Mouse (Mus musculus): ENCODE measurements around the gene Pdgfa. TPM values are rescaled to one million over a fixed set of nuclear protein-coding genes. Genes with fewer than 3 reads are reported as not detected.

Gene Pdgfa
- polyA plus RNA-seq, 1 experiment from 2014 or later: 8.3 TPM

DNA sequence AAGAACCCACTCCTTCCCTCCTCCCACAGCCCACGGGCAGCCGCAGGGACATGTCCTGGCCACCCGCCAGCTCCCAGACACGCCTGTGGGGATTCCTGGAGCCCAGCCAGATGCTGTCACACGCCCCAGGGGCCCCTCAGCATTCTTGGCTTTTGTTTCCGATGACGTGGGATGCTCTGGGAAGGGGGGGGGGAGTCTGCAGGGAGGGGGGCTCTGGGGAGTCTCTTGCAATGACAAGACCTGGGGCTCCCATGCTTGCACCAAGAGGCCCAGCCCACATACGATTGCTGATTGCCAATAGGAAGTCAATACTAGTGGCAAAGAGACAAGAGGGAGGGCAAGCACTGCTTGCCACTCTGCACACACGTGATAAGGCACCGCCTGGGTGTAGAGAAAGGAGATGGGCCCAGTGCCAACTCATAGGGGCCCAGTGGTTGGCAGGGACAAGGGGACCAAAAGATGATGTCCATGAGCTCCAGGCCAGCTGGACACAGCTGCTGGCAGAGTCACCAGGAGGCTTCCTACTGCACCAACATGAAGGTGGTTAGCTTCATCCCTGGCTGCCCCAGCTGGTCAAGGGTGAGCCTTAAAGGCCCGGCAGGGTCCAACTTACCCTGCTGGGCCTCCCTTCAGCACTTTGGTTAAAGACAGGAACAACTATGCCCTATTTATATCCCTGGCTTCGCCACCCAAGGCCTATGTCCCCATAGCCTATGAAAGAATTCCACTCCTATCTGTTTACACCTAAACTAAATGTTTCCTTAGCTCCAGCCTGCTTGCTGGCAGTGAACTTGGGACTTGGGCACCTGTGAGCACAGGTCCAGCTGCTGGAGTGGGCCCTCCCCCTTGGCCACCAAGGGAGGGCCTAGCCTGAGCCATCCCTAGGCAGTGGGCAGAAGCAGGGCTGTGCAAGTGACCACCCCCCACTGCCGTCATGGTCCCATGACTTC is 48.9 kb downstream of the Pdgfa start:
- Histone ChIP-seq H3K4me1 (replicated peaks) (peaks cover 21% of the 10 kb centered on the region), H3K4me2 (replicated peaks) (no peak overlapping the region), H3K4me3 (replicated peaks) (no peak overlapping the region), H3K9me3 (no peaks in the 10 kb centered on the region), H3K9ac (replicated peaks) (no peak overlapping the region), H3K27ac (no peak overlapping the region; the same call in 1 of the 2 replicates), H3K36me3 (no peaks in the 10 kb centered on the region), H3K27me3 (peaks cover 2% of the 10 kb centered on the region; the same call in 1 of the 2 replicates)
- 34% methylated on average over 13 of the region's 13 CpGs for WGBS
- ATAC-seq: peak; percentile 78

DNA sequence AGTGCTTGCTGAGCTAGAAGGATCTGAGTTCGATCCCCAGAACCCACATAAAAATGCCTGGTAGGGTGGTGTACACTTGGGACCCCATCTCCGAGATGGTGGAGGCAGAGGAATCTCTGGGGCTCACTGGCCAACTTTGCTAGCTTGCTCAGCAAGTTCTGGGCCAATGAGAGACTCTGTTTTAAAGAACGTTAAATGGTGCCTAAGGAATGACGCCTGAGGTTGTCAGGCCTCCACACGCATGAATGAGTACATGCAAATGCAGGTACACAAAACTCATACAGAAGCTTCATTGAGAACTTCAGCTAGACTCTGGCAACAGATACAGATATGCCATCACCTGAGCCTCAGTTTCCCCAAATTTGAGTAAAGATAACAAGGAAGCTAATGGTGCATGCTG is 49.7 kb downstream of the Pdgfa start:
- no peak overlapping the region for H3K9ac ChIP-seq (replicated peaks)
- no peak overlapping the region for H3K27ac ChIP-seq
- WGBS: 69% methylated on average over 5 of the region's 5 CpGs
- no peak for ATAC-seq
- H3K4me3 ChIP-seq (replicated peaks): no peak overlapping the region
- H3K4me2 ChIP-seq (replicated peaks): no peak overlapping the region
- no peaks in the 10 kb centered on the region for H3K36me3 ChIP-seq
- H3K27me3 ChIP-seq: peaks cover 2% of the 10 kb centered on the region; the same call in 1 of the 2 replicates
- peaks cover 21% of the 10 kb centered on the region for H3K4me1 ChIP-seq (replicated peaks)
- H3K9me3 ChIP-seq: no peaks in the 10 kb centered on the region

DNA sequence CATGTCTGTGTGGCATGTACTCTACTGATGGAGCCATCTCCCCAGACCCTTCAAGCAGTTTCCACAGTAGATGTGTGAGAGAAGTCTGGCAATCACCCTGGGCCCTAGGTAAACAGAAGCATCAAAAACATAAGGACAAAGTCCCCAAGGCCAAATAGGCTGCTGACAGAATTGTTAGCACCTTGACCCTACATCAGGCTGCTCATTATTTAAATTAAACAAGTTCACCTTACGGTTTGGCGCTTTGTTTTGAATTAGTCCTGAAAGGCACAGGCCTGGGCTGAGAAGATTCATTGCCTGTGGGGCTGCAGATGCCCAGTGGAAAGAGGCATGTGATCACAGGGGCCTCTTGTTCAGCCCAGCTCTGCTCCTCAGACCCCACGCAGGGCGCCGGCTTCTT is 50.2 kb downstream of the Pdgfa start:
- H3K4me3 ChIP-seq (replicated peaks): no peak overlapping the region
- peaks cover 2% of the 10 kb centered on the region; the same call in 1 of the 2 replicates for H3K27me3 ChIP-seq
- no peaks in the 10 kb centered on the region for H3K36me3 ChIP-seq
- 85% methylated on average over 5 of the region's 5 CpGs for WGBS
- H3K9ac ChIP-seq (replicated peaks): no peak overlapping the region
- no peaks in the 10 kb centered on the region for H3K9me3 ChIP-seq
- ATAC-seq: no peak
- H3K4me2 ChIP-seq (replicated peaks): no peak overlapping the region
- H3K27ac ChIP-seq: no peak overlapping the region
- peaks cover 21% of the 10 kb centered on the region for H3K4me1 ChIP-seq (replicated peaks)

DNA sequence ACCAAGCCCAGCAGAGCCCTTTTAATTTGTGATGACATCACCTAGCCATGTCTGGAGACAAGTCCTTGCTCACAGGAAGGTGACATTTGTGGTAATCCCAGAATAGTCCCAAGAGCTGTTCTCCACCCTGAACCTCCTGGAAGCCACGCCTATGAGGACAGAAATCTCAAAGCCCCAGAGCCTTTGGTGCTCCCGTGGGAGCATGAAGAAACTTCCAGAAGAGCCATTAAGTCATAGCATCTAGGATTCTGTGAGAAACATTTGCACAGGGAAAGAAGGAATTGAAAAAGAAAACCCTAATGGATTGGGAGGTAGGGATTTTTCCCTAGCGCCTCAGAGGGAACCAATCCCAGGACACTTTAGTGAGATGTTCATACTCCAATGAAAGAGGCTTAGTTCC is 52.2 kb downstream of the Pdgfa start:
- WGBS: 87% methylated on average over 3 of the region's 3 CpGs
- Histone ChIP-seq H3K27ac (no peak overlapping the region), H3K4me2 (replicated peaks) (no peak overlapping the region), H3K27me3 (no peaks in the 10 kb centered on the region), H3K9ac (replicated peaks) (no peak overlapping the region), H3K4me1 (replicated peaks) (peaks cover 21% of the 10 kb centered on the region), H3K9me3 (no peaks in the 10 kb centered on the region), H3K36me3 (no peaks in the 10 kb centered on the region), H3K4me3 (replicated peaks) (no peak overlapping the region)
- ATAC-seq: no peak

DNA sequence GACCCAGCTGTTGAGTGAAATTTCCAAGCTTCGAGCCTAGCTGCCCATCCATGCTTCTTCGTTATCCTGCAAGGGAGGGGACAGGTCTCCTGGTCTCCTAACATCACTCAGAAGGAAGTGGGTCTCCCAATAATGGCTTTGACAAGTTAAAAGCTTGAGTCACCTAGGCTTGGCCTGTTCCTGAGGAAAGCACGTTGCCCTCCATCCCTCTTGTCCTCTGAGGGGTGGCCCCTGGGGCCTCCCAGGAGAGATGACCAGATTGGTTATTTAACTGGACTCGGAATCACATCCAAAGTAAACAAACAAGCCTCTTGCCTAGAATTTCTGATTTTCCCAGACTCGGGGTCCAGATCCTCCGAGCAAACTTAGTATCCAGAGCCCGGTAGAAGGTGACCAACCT is 52.6 kb downstream of the Pdgfa start:
- WGBS: 86% methylated on average over 7 of the region's 7 CpGs
- no peak for ATAC-seq
- Histone ChIP-seq H3K4me3 (replicated peaks) (no peak overlapping the region), H3K9me3 (no peaks in the 10 kb centered on the region), H3K27me3 (no peaks in the 10 kb centered on the region), H3K27ac (no peak overlapping the region), H3K4me1 (replicated peaks) (peaks cover 21% of the 10 kb centered on the region), H3K9ac (replicated peaks) (no peak overlapping the region), H3K36me3 (no peaks in the 10 kb centered on the region), H3K4me2 (replicated peaks) (no peak overlapping the region)

DNA sequence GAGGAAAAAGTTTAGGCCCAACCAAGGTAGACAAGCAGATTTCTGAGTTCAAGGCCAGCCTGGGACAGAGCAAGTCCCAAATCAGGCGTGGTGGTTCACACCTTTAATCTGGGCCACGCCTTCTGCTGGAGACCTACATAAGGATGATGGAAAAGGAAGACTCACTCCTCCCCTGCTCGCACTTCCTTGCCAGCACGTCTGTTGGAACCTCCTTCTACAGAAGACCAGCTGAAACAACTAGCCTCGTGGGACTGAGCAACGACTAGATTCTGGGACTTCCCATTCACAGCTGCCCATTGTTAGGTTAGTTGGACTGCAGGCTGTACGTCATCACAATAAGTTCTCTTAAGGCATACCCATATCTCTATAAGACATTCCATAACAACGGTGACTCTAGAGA is 55.3 kb downstream of the Pdgfa start:
- H3K27me3 ChIP-seq: no peaks in the 10 kb centered on the region
- no peak overlapping the region for H3K9ac ChIP-seq (replicated peaks)
- ATAC-seq: no peak
- H3K4me1 ChIP-seq (replicated peaks): no peaks in the 10 kb centered on the region
- H3K9me3 ChIP-seq: no peaks in the 10 kb centered on the region
- no peaks in the 10 kb centered on the region for H3K36me3 ChIP-seq
- H3K27ac ChIP-seq: no peak overlapping the region
- 84% methylated on average over 8 of the region's 8 CpGs for WGBS
- H3K4me3 ChIP-seq (replicated peaks): no peak overlapping the region
- H3K4me2 ChIP-seq (replicated peaks): no peak overlapping the region

DNA sequence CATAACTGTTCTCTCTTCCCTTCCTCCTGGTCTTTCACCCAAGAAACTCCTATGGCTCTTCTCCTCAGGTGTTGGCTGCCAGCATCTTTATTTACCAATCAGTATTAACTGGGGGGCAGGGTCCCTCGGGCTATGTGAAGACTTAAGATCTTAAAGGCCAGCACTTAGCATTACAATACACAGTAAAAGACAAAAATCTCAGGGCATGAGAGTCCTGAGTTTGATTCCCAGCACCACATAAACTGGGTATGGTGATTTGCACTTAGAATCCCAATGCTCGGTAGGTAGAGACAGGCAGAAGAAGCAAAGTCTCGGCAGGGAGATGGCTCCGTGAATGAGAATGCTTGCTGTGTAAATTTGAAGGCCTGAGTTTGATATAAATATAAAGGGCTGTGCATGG is 56.6 kb downstream of the Pdgfa start:
- Histone ChIP-seq H3K36me3 (no peaks in the 10 kb centered on the region), H3K27ac (no peak overlapping the region), H3K27me3 (no peaks in the 10 kb centered on the region), H3K9me3 (no peaks in the 10 kb centered on the region), H3K4me1 (replicated peaks) (no peaks in the 10 kb centered on the region), H3K4me3 (replicated peaks) (no peak overlapping the region), H3K4me2 (replicated peaks) (no peak overlapping the region), H3K9ac (replicated peaks) (no peak overlapping the region)
- no peak for ATAC-seq
- WGBS: 86% methylated on average over 4 of the region's 4 CpGs

DNA sequence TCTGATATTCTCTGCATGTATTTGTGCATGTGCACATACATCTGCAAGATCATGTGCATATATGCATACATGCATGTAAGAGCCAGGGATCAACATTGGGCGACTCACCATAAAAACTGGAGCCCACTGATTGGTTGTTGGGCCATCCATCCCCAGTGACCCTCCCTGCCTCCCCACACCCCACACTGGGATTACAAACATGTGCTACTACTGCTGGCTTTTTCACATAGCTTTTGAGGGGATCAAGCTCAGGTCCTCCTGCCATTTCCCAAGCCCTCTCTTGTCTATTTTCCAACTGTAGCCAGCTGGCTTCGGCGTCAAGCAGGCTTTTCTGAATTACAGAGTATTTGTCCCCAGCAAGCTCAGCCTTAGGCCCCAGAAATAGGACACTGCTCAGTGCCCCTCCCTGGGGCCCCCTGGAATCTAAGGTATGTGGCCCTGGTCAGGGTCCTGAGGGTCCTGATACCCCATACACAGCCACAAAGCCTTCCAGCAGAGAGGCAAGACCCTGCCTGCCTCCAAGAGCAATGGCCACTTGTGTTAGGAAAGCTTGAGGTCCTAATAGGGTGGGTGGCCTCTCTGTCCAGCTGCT is 58.5 kb downstream of the Pdgfa start:
- ATAC-seq: no peak
- Histone ChIP-seq H3K4me1 (replicated peaks) (no peaks in the 10 kb centered on the region), H3K27me3 (peaks cover 2% of the 10 kb centered on the region; the same call in 1 of the 2 replicates)

DNA sequence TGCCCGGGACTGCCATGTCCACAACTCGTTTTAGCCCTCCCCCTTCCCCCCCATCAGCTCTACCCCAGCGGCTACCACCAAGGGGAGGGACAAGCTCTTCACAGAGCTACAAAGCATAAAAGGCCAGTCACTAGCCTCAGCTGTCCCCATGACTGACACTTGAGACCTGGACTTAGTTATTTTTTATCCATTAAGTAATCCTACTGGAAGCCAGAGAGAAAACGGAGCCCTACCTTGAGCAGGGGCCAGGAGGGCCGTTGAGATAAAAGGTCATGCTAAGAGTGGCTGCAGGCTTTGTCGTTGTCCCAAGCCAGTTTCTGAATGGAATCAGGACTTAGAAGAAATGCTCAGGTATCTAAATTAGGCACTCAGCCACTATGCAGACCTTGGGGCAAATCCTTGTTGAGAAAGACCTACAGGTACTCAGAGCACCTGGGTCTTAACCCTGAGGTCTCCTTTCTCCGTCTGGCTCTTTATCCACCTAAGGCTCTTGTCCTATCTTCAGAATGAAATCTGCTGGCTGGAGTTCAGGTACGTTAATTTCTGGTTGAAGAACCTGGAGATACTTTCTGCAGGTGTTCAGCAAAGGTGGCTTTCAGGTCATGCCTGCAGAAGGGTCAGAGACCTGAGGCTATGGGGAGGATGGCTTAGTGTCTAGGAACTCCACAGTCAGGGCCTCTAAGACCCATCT is 60.6 kb downstream of the Pdgfa start:
- Histone ChIP-seq H3K9ac (replicated peaks) (no peak overlapping the region), H3K36me3 (no peaks in the 10 kb centered on the region), H3K4me1 (replicated peaks) (peaks cover 15% of the 10 kb centered on the region), H3K27me3 (peaks cover 13% of the 10 kb centered on the region), H3K4me2 (replicated peaks) (no peak overlapping the region), H3K27ac (no peak overlapping the region), H3K4me3 (replicated peaks) (no peak overlapping the region), H3K9me3 (no peaks in the 10 kb centered on the region)
- no peak for ATAC-seq
- WGBS: 78% methylated on average over 8 of the region's 8 CpGs

More for the DNA sequence above, 58.5 kb downstream of the Pdgfa start:
- Histone ChIP-seq H3K36me3 (no peaks in the 10 kb centered on the region), H3K4me2 (replicated peaks) (no peak overlapping the region), H3K9me3 (no peaks in the 10 kb centered on the region), H3K4me3 (replicated peaks) (no peak overlapping the region), H3K27ac (no peak overlapping the region), H3K9ac (replicated peaks) (no peak overlapping the region)
- 71% methylated on average over 3 of the region's 3 CpGs for WGBS

DNA sequence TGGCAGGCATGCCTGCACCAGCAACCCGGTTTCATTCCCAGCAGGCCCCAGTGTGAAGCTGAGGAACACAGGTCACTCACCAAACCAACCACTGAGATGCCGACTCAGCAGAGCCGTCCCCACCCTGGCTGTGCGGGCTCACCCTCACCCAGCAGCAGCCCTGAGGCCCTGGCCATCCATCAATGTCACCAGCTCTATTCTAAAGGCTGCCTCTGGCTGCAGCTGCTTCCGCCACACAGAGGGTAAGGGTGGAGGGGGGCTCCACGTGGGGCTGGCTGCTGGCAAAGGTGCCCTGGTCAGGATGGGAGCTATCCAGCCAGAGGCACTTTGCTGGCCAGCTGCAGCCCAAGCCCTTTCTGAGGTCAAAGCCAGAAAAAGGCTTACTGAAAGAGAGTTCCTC is 62.6 kb downstream of the Pdgfa start:
- Histone ChIP-seq H3K27me3 (peaks cover 20% of the 10 kb centered on the region), H3K9me3 (no peaks in the 10 kb centered on the region), H3K27ac (no peak overlapping the region), H3K4me1 (replicated peaks) (peaks cover 21% of the 10 kb centered on the region), H3K36me3 (no peaks in the 10 kb centered on the region), H3K9ac (replicated peaks) (no peak overlapping the region), H3K4me2 (replicated peaks) (no peak overlapping the region), H3K4me3 (replicated peaks) (no peak overlapping the region)
- WGBS: 49% methylated on average over 6 of the region's 6 CpGs
- ATAC-seq: no peak

DNA sequence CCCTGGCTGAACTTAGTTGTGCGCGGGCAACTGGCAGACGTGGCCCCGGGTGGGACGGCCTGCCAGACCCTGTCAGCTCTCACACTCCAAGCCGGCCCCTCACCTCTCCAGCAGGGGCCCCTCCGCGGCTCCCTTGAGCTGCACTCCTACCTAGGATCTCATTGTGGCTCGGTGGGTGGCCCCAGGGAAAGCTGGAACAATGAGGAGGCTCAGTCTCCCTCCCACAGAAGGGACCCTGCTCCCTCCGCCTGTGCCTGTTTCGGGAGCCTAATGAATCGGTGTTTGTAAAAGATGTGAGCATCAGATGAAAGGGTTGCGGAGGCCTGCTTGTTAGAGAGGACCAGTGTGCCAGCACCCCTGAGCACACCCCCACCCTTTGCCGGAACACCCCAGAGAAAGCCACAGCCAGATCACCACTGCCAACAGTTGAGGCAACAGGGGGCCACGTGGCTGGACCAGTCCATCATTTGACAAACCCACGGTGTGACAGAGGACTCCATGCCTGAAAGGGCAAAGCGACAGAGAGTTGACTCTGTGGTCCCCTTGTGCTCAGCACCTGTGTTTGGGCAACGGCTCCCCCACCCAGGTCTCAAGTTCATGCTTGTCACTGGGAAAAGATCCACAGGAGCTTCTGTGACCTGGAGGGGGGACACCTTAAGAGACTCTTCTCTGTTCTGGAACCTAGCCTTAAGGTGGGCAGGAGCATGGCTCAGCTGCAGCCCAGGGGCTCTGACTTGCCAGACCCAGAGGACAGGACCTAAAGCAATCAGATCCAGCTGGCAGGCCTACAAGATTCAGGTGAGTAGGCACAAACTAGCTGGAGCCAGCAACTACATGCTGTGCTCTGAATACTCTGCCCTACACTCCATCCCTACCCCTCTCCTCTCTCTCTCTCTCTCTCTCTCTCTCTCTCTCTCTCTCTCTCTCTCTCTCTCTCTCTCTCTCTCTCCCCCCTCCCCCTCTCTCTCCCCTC is 64.4 kb downstream of the Pdgfa start:
- WGBS: 11% methylated on average over 18 of the region's 18 CpGs
- H3K36me3 ChIP-seq: no peaks in the 10 kb centered on the region
- H3K4me1 ChIP-seq (replicated peaks): peaks cover 21% of the 10 kb centered on the region
- H3K9ac ChIP-seq (replicated peaks): no peak overlapping the region
- no peaks in the 10 kb centered on the region for H3K9me3 ChIP-seq
- peak overlapping the region; percentile 5; the same call in 1 of the 2 replicates for H3K4me2 ChIP-seq (replicated peaks)
- H3K4me3 ChIP-seq (replicated peaks): no peak overlapping the region
- peak; percentile 53; the same call in 1 of the 2 replicates for ATAC-seq
- H3K27ac ChIP-seq: no peak overlapping the region
- peaks cover 20% of the 10 kb centered on the region for H3K27me3 ChIP-seq

Data from midbrain, embryonic 13.5 days (tissue).